Mouse (Mus musculus) kidney, postnatal 14 days (tissue): ENCODE results near the gene Kpna1.
A peak's percentile ranks its signal among the peaks of the same experiment; 100 is the strongest.
"Not testable (repeated sequence)": the region's sequence is repeated elsewhere in the genome, so short reads cannot be mapped to it uniquely, and the experiment has no call there.

Experiments
- DNase-seq: peaks from one replicate; pipeline ENCODE4 v3.0.0; 2022; ENCODE audit warnings: mixed read lengths

Gene Kpna1

GRCm38 (mm10) chr16:35978450-35978849 lies at the start of gene Kpna1:
Kpna1 (plus strand) TSS chr16:35978750.
- not testable (repeated sequence) for DNase-seq

- no peak for DNase-seq
These were observed 46.1 kb upstream of the Kpna1 start for GRCm38 (mm10) chr16:35932179-35933055.

- no peak for DNase-seq
These were observed 45.4 kb upstream of the Kpna1 start for GRCm38 (mm10) chr16:35933181-35933580.

GRCm38 (mm10) chr16:35938211-35939151 lies 40.1 kb upstream of the Kpna1 start, which contains the start of the genes Parp9 and Dtx3l:
Parp9 (plus strand) TSS chr16:35938470.
Dtx3l (minus strand) TSS chr16:35939151.
- DNase-seq = peak; percentile 62

- DNase-seq = peak; percentile 32
These were observed 39.3 kb upstream of the Kpna1 start for GRCm38 (mm10) chr16:35939261-35939660.

GRCm38 (mm10) chr16:35939690-35940089 lies 38.9 kb upstream of the Kpna1 start:
- peak; percentile 88 for DNase-seq

GRCm38 (mm10) chr16:35941382-35941781 lies 37.2 kb upstream of the Kpna1 start:
- peak; percentile 12 for DNase-seq

GRCm38 (mm10) chr16:35949264-35949663 lies 29.3 kb upstream of the Kpna1 start:
- no peak for DNase-seq

- DNase-seq = no peak
These were observed 27.3 kb upstream of the Kpna1 start for GRCm38 (mm10) chr16:35951216-35951615.

GRCm38 (mm10) chr16:35952628-35953130 lies 25.9 kb upstream of the Kpna1 start:
- DNase-seq = no peak

GRCm38 (mm10) chr16:35965991-35966390 lies 12.6 kb upstream of the Kpna1 start:
- not testable (repeated sequence) for DNase-seq

GRCm38 (mm10) chr16:35966411-35967115 lies 12.0 kb upstream of the Kpna1 start:
- no peak for DNase-seq

GRCm38 (mm10) chr16:35967319-35967718 lies 11.2 kb upstream of the Kpna1 start:
- no peak for DNase-seq

- no peak for DNase-seq
These were observed 10.4 kb upstream of the Kpna1 start for GRCm38 (mm10) chr16:35968149-35968548.

GRCm38 (mm10) chr16:35974021-35974420 lies 4.5 kb upstream of the Kpna1 start:
- no peak for DNase-seq

GRCm38 (mm10) chr16:35981363-35981821 lies 2.8 kb downstream of the Kpna1 start:
- peak; percentile 100 for DNase-seq

GRCm38 (mm10) chr16:35982506-35982901 lies 4.0 kb downstream of the Kpna1 start:
- no peak for DNase-seq

GRCm38 (mm10) chr16:35982902-35983516 lies 4.5 kb downstream of the Kpna1 start:
- DNase-seq = peak; percentile 95

GRCm38 (mm10) chr16:35983517-35984101 lies 5.1 kb downstream of the Kpna1 start:
- DNase-seq = peak; percentile 69

- no peak for DNase-seq
These were observed 5.9 kb downstream of the Kpna1 start for GRCm38 (mm10) chr16:35984471-35984870.

GRCm38 (mm10) chr16:35987930-35988329 lies 9.4 kb downstream of the Kpna1 start:
- DNase-seq = no peak
